Mouse (Mus musculus) CD4-positive helper T cell, adult 2 months (primary cell): ENCODE data around the gene Ptprg.

Experiments used
- DNase-seq: peaks from one replicate; pipeline ENCODE4 v3.0.0-alpha.2; 2012; ENCODE audit warnings: low read depth, missing footprints, low spot score

The Ptprg gene

GRCm38 (mm10) chr14:12085078-12085477, 531.7 kb downstream of the Ptprg start:
- no peak for DNase-seq

GRCm38 (mm10) chr14:12086167-12086566, 532.8 kb downstream of the Ptprg start:
- DNase-seq = no peak

GRCm38 (mm10) chr14:12089954-12090353, 536.6 kb downstream of the Ptprg start:
- DNase-seq = no peak

GRCm38 (mm10) chr14:12091730-12092129, 538.4 kb downstream of the Ptprg start:
- DNase-seq = no peak

- DNase-seq = no peak
Measured at GRCm38 (mm10) chr14:12099390-12100333, 546.3 kb downstream of the Ptprg start.

GRCm38 (mm10) chr14:12102389-12103325, 549.3 kb downstream of the Ptprg start:
- DNase-seq = no peak

- DNase-seq = no peak
Measured at GRCm38 (mm10) chr14:12104297-12105155, 551.2 kb downstream of the Ptprg start.

- no peak for DNase-seq
Measured at GRCm38 (mm10) chr14:12105156-12105430, 551.8 kb downstream of the Ptprg start.

GRCm38 (mm10) chr14:12105593-12105992, 552.3 kb downstream of the Ptprg start:
- DNase-seq = no peak

GRCm38 (mm10) chr14:12107459-12107858, 554.1 kb downstream of the Ptprg start:
- DNase-seq = no peak

GRCm38 (mm10) chr14:12107991-12108390, 554.7 kb downstream of the Ptprg start:
- no peak for DNase-seq

GRCm38 (mm10) chr14:12112548-12113011, 559.2 kb downstream of the Ptprg start:
- DNase-seq = no peak

- no peak for DNase-seq
Measured at GRCm38 (mm10) chr14:12113326-12113725, 560.0 kb downstream of the Ptprg start.

GRCm38 (mm10) chr14:12114016-12114415, 560.7 kb downstream of the Ptprg start:
- no peak for DNase-seq

GRCm38 (mm10) chr14:12119260-12119659, 565.9 kb downstream of the Ptprg start:
- DNase-seq = no peak

GRCm38 (mm10) chr14:12121906-12122305, 568.6 kb downstream of the Ptprg start:
- DNase-seq = no peak

- DNase-seq = no peak
Measured at GRCm38 (mm10) chr14:12124682-12125081, 571.4 kb downstream of the Ptprg start.

GRCm38 (mm10) chr14:12127951-12128350, 574.6 kb downstream of the Ptprg start:
- no peak for DNase-seq

GRCm38 (mm10) chr14:12132046-12132615, 578.8 kb downstream of the Ptprg start:
- DNase-seq = no peak

- no peak for DNase-seq
Measured at GRCm38 (mm10) chr14:12133163-12133562, 579.8 kb downstream of the Ptprg start.

GRCm38 (mm10) chr14:12134504-12134903, 581.2 kb downstream of the Ptprg start:
- DNase-seq = no peak
